Mouse (Mus musculus) erythroblast, embryonic 14.5 days (primary cell): ENCODE results near the gene Tor3a. TPM values are rescaled to one million over a fixed set of nuclear protein-coding genes. Genes with fewer than 3 reads are reported as not detected.
"Not testable (repeated sequence)": the region's sequence is repeated elsewhere in the genome, so short reads cannot be mapped to it uniquely, and the experiment has no call there.

Experiments
- H3K27me3 ChIP-seq: 2 replicates; pipeline ENCODE4 v1.6.1; 2012; ENCODE audit warnings: inconsistent platforms; ENCODE audit not compliant: control insufficient read depth
- H3K36me3 ChIP-seq: 2 replicates; pipeline ENCODE4 v1.6.1; 2012; ENCODE audit warnings: mild to moderate bottlenecking, inconsistent platforms; ENCODE audit not compliant: control insufficient read depth
- H3K4me1 ChIP-seq: 2 replicates; pipeline ENCODE4 v1.6.1; 2012; ENCODE audit warnings: inconsistent platforms; ENCODE audit not compliant: control insufficient read depth
- H3K4me3 ChIP-seq: replicated peaks from 2 replicates; pipeline ENCODE3; 2012; ENCODE audit warnings: moderate library complexity, mild to moderate bottlenecking, inconsistent platforms
- H3K9me3 ChIP-seq: 2 replicates; pipeline ENCODE4 v1.6.1; 2012; ENCODE audit warnings: low read length, inconsistent platforms, mixed read lengths; ENCODE audit not compliant: control insufficient read depth
- GATA1 ChIP-seq: IDR thresholded peaks from 2 replicates; pipeline ENCODE4 v1.6.1; 2012; ENCODE audit warnings: low read length, inconsistent platforms, mixed read lengths
- TAL1 ChIP-seq: IDR thresholded peaks from 3 replicates; pipeline ENCODE4 v1.6.1; 2012; ENCODE audit warnings: low read length, inconsistent platforms, mixed read lengths
- polyA plus RNA-seq: library from polyadenylated mRNA; stranded (reverse); fragments of >175 nt; gene quantifications from 2 replicates; pipeline ENCODE4 v1.2.3, GENCODE M21; 2012

Tor3a gene
- polyA plus RNA-seq, 1 experiment = not detected

GRCm38 (mm10) chr1:156673476-156674194, 521 bp downstream of the Tor3a start:
- no peak for TF ChIP-seq TAL1
- no peak for TF ChIP-seq GATA1
- H3K4me3 ChIP-seq = peak overlapping the region; percentile 72
- H3K4me1 ChIP-seq = peaks cover 28% of the 10 kb centered on the region
- H3K27me3 ChIP-seq = peaks cover 25% of the 10 kb centered on the region
- no peaks in the 10 kb centered on the region for H3K9me3 ChIP-seq
- peaks cover under 1% of the 10 kb centered on the region for H3K36me3 ChIP-seq

GRCm38 (mm10) chr1:156672720-156673475, 1.3 kb downstream of the Tor3a start:
- TF ChIP-seq GATA1 = no peak
- no peak for TF ChIP-seq TAL1
- Histone ChIP-seq H3K9me3 (no peaks in the 10 kb centered on the region), H3K27me3 (peaks cover 25% of the 10 kb centered on the region), H3K4me3 (peak overlapping the region; percentile 72), H3K4me1 (peaks cover 28% of the 10 kb centered on the region), H3K36me3 (no peaks in the 10 kb centered on the region)

- no peak for TF ChIP-seq TAL1
- no peak for TF ChIP-seq GATA1
- H3K27me3 ChIP-seq = peaks cover 25% of the 10 kb centered on the region
- H3K9me3 ChIP-seq = no peaks in the 10 kb centered on the region
- H3K36me3 ChIP-seq = no peaks in the 10 kb centered on the region
- peaks cover 34% of the 10 kb centered on the region for H3K4me1 ChIP-seq
- H3K4me3 ChIP-seq = no peak overlapping the region
Measured at GRCm38 (mm10) chr1:156671921-156672320, 2.2 kb downstream of the Tor3a start.

GRCm38 (mm10) chr1:156669208-156669983, 4.8 kb downstream of the Tor3a start:
- no peak overlapping the region for H3K4me3 ChIP-seq
- no peaks in the 10 kb centered on the region for H3K36me3 ChIP-seq
- H3K27me3 ChIP-seq = peaks cover 18% of the 10 kb centered on the region
- H3K4me1 ChIP-seq = peaks cover 24% of the 10 kb centered on the region
- no peaks in the 10 kb centered on the region for H3K9me3 ChIP-seq
- TF ChIP-seq TAL1 (no peak), GATA1 (no peak)

GRCm38 (mm10) chr1:156668602-156669001, 5.6 kb downstream of the Tor3a start:
- Histone ChIP-seq H3K36me3 (no peaks in the 10 kb centered on the region), H3K9me3 (no peaks in the 10 kb centered on the region), H3K27me3 (peaks cover 10% of the 10 kb centered on the region), H3K4me3 (no peak overlapping the region), H3K4me1 (peaks cover 16% of the 10 kb centered on the region)
- TF ChIP-seq GATA1 (no peak), TAL1 (no peak)

- Histone ChIP-seq H3K27me3 (no peaks in the 10 kb centered on the region), H3K4me1 (peaks cover 7% of the 10 kb centered on the region; the same call in 1 of the 2 replicates), H3K4me3 (no peak overlapping the region), H3K36me3 (no peaks in the 10 kb centered on the region), H3K9me3 (no peaks in the 10 kb centered on the region)
- TF ChIP-seq TAL1 (no peak), GATA1 (no peak)
Measured at GRCm38 (mm10) chr1:156667141-156667926, 6.8 kb downstream of the Tor3a start.

- H3K36me3 ChIP-seq = no peaks in the 10 kb centered on the region
- H3K4me3 ChIP-seq = no peak overlapping the region
- no peaks in the 10 kb centered on the region for H3K27me3 ChIP-seq
- no peaks in the 10 kb centered on the region for H3K9me3 ChIP-seq
- TF ChIP-seq TAL1 (no peak), GATA1 (no peak)
- H3K4me1 ChIP-seq = peaks cover 8% of the 10 kb centered on the region; the same call in 1 of the 2 replicates
Measured at GRCm38 (mm10) chr1:156665777-156666176, 8.4 kb downstream of the Tor3a start.

- not testable (repeated sequence) for H3K27me3 ChIP-seq, H3K4me3 ChIP-seq, H3K36me3 ChIP-seq, H3K9me3 ChIP-seq, H3K4me1 ChIP-seq
Measured at GRCm38 (mm10) chr1:156660660-156661236, 13.4 kb downstream of the Tor3a start.
